Mouse (Mus musculus): ENCODE measurements around the gene Ptprm. TPM values are rescaled to one million over a fixed set of nuclear protein-coding genes. Genes with fewer than 3 reads are reported as not detected.

The Ptprm gene
- polyA plus RNA-seq, 1 experiment from 2014 or later: 1.4 TPM

GRCm38 (mm10) chr17:66738331-66738730, 615.9 kb downstream of the Ptprm start:
- Histone ChIP-seq H3K27ac (ENCODE audit: low read depth) (no peak overlapping the region), H3K4me3 (ENCODE audit: low read depth, low read length) (no peak overlapping the region), H3K4me2 (ENCODE audit: low read depth, low read length) (no peak overlapping the region), H3K27me3 (ENCODE audit: insufficient read depth, low read length) (no peaks in the 10 kb centered on the region), H3K4me1 (ENCODE audit: insufficient read depth) (no peaks in the 10 kb centered on the region), H3K9ac (replicated peaks) (no peak overlapping the region), H3K9me3 (ENCODE audit: low read length) (no peaks in the 10 kb centered on the region), H3K36me3 (replicated peaks; ENCODE audit: insufficient read depth, low read length) (no peaks in the 10 kb centered on the region)
- ATAC-seq: no peak
- WGBS (ENCODE audit: insufficient replicate concordance): 85% methylated on average over 6 of the region's 6 CpGs
- TF ChIP-seq EP300 (IDR thresholded peaks at IDR 0.05; ENCODE audit: low read depth) (no peak), CTCF (IDR thresholded peaks at IDR 0.05; ENCODE audit: low read depth) (no peak)
- no peak for DNase-seq

GRCm38 (mm10) chr17:66736450-66736849, 617.8 kb downstream of the Ptprm start:
- ATAC-seq: no peak
- Histone ChIP-seq H3K4me3 (ENCODE audit: low read depth, low read length) (no peak overlapping the region), H3K36me3 (replicated peaks; ENCODE audit: insufficient read depth, low read length) (no peaks in the 10 kb centered on the region), H3K9me3 (ENCODE audit: low read length) (no peaks in the 10 kb centered on the region), H3K27me3 (ENCODE audit: insufficient read depth, low read length) (no peaks in the 10 kb centered on the region), H3K4me2 (ENCODE audit: low read depth, low read length) (no peak overlapping the region), H3K27ac (ENCODE audit: low read depth) (no peak overlapping the region), H3K9ac (replicated peaks) (no peak overlapping the region), H3K4me1 (ENCODE audit: insufficient read depth) (no peaks in the 10 kb centered on the region)
- no peak for TF ChIP-seq EP300 (IDR thresholded peaks at IDR 0.05; ENCODE audit: low read depth)
- no peak for TF ChIP-seq CTCF (IDR thresholded peaks at IDR 0.05; ENCODE audit: low read depth)
- 56% methylated on average over 6 of the region's 6 CpGs for WGBS (ENCODE audit: insufficient replicate concordance)
- no peak for DNase-seq

- H3K27ac ChIP-seq (ENCODE audit: low read depth): no peak overlapping the region
- H3K9ac ChIP-seq (replicated peaks): no peak overlapping the region
These were observed 620.7 kb downstream of the Ptprm start for GRCm38 (mm10) chr17:66733541-66733940.

GRCm38 (mm10) chr17:66729979-66730378, 624.3 kb downstream of the Ptprm start:
- ATAC-seq: no peak
- Histone ChIP-seq H3K4me3 (ENCODE audit: low read depth, low read length) (no peak overlapping the region), H3K9ac (replicated peaks) (no peak overlapping the region), H3K27ac (ENCODE audit: low read depth) (no peak overlapping the region), H3K27me3 (ENCODE audit: insufficient read depth, low read length) (no peaks in the 10 kb centered on the region), H3K9me3 (ENCODE audit: low read length) (no peaks in the 10 kb centered on the region), H3K4me2 (ENCODE audit: low read depth, low read length) (no peak overlapping the region), H3K4me1 (ENCODE audit: insufficient read depth) (no peaks in the 10 kb centered on the region), H3K36me3 (replicated peaks; ENCODE audit: insufficient read depth, low read length) (no peaks in the 10 kb centered on the region)
- 56% methylated on average over 6 of the region's 6 CpGs for WGBS (ENCODE audit: insufficient replicate concordance)
- no peak for TF ChIP-seq CTCF (IDR thresholded peaks at IDR 0.05; ENCODE audit: low read depth)
- no peak for TF ChIP-seq EP300 (IDR thresholded peaks at IDR 0.05; ENCODE audit: low read depth)
- DNase-seq: no peak

More at GRCm38 (mm10) chr17:66733541-66733940, 620.7 kb downstream of the Ptprm start:
- Histone ChIP-seq H3K4me3 (ENCODE audit: low read depth, low read length) (no peak overlapping the region), H3K4me1 (ENCODE audit: insufficient read depth) (no peaks in the 10 kb centered on the region), H3K36me3 (replicated peaks; ENCODE audit: insufficient read depth, low read length) (no peaks in the 10 kb centered on the region), H3K4me2 (ENCODE audit: low read depth, low read length) (no peak overlapping the region), H3K27me3 (ENCODE audit: insufficient read depth, low read length) (no peaks in the 10 kb centered on the region), H3K9me3 (ENCODE audit: low read length) (no peaks in the 10 kb centered on the region)
- TF ChIP-seq CTCF (IDR thresholded peaks at IDR 0.05; ENCODE audit: low read depth) (no peak), EP300 (IDR thresholded peaks at IDR 0.05; ENCODE audit: low read depth) (no peak)
- ATAC-seq (no peak), DNase-seq (no peak)
- 85% methylated on average over 12 of the region's 12 CpGs for WGBS (ENCODE audit: insufficient replicate concordance)

- Histone ChIP-seq H3K27ac (ENCODE audit: low read depth) (no peak overlapping the region), H3K27me3 (ENCODE audit: insufficient read depth, low read length) (no peaks in the 10 kb centered on the region), H3K36me3 (replicated peaks; ENCODE audit: insufficient read depth, low read length) (no peaks in the 10 kb centered on the region), H3K4me1 (ENCODE audit: insufficient read depth) (no peaks in the 10 kb centered on the region), H3K9ac (replicated peaks) (no peak overlapping the region), H3K9me3 (ENCODE audit: low read length) (no peaks in the 10 kb centered on the region), H3K4me3 (ENCODE audit: low read depth, low read length) (no peak overlapping the region), H3K4me2 (ENCODE audit: low read depth, low read length) (no peak overlapping the region)
- DNase-seq (no peak), ATAC-seq (0 out of 2 replicates have a peak, but pooled peaks have one; percentile 13)
- TF ChIP-seq EP300 (IDR thresholded peaks at IDR 0.05; ENCODE audit: low read depth) (no peak), CTCF (IDR thresholded peaks at IDR 0.05; ENCODE audit: low read depth) (no peak)
- WGBS (ENCODE audit: insufficient replicate concordance): 63% methylated on average over 9 of the region's 9 CpGs
These were observed 633.3 kb downstream of the Ptprm start for GRCm38 (mm10) chr17:66720992-66721351.

GRCm38 (mm10) chr17:66720200-66720991, 633.9 kb downstream of the Ptprm start:
- Histone ChIP-seq H3K4me3 (ENCODE audit: low read depth, low read length) (no peak overlapping the region), H3K4me2 (ENCODE audit: low read depth, low read length) (no peak overlapping the region), H3K9me3 (ENCODE audit: low read length) (no peaks in the 10 kb centered on the region), H3K4me1 (ENCODE audit: insufficient read depth) (no peaks in the 10 kb centered on the region), H3K27me3 (ENCODE audit: insufficient read depth, low read length) (no peaks in the 10 kb centered on the region), H3K27ac (ENCODE audit: low read depth) (no peak overlapping the region), H3K36me3 (replicated peaks; ENCODE audit: insufficient read depth, low read length) (no peaks in the 10 kb centered on the region), H3K9ac (replicated peaks) (no peak overlapping the region)
- DNase-seq (no peak), ATAC-seq (no peak)
- WGBS (ENCODE audit: insufficient replicate concordance): 63% methylated on average over 11 of the region's 11 CpGs
- TF ChIP-seq CTCF (IDR thresholded peaks at IDR 0.05; ENCODE audit: low read depth) (no peak), EP300 (IDR thresholded peaks at IDR 0.05; ENCODE audit: low read depth) (no peak)
